Mouse (Mus musculus) midbrain, embryonic 11.5 days (tissue): Measurements from ENCODE around the gene Wdr81. TPM values are rescaled to one million over a fixed set of nuclear protein-coding genes. Genes with fewer than 3 reads are reported as not detected.
A peak's percentile ranks its signal among the peaks of the same experiment; 100 is the strongest.

ENCODE experiments used
- ATAC-seq: fragments of 200-750 bp; cut with Nextera tagmentation; 2 replicates; pipeline ENCODE4 v1.8.0; 2017; ENCODE audit warnings: moderate TSS enrichment, moderate library complexity; ENCODE audit not compliant: low FRiP score
- DNase-seq: peaks from one replicate; pipeline ENCODE4 v3.0.0; 2015; ENCODE audit warnings: low spot score; ENCODE audit errors: missing footprints
- H3K27ac ChIP-seq: fragments of 300-500 bp; sonication (generic); 2 replicates; pipeline ENCODE4 v1.5.1; 2014; ENCODE audit warnings: low read depth, low read length
- H3K27me3 ChIP-seq: fragments of 300-500 bp; sonication (generic); 2 replicates; pipeline ENCODE4 v1.6.1; 2014; ENCODE audit warnings: mild to moderate bottlenecking, low read length, moderate library complexity, mixed read lengths; ENCODE audit not compliant: control insufficient read depth, insufficient read depth
- H3K36me3 ChIP-seq: fragments of 300-500 bp; sonication (generic); 2 replicates; pipeline ENCODE4 v1.6.1; 2014; ENCODE audit warnings: mild to moderate bottlenecking, low read length, moderate library complexity, mixed read lengths; ENCODE audit not compliant: control insufficient read depth, insufficient read depth
- H3K4me1 ChIP-seq: fragments of 300-500 bp; sonication (generic); 2 replicates; pipeline ENCODE4 v1.6.1; 2014; ENCODE audit warnings: low read length; ENCODE audit not compliant: control insufficient read depth, insufficient read depth
- H3K4me2 ChIP-seq: fragments of 300-500 bp; sonication (generic); 2 replicates; pipeline ENCODE4 v1.6.1; 2014; ENCODE audit warnings: mild to moderate bottlenecking, moderate library complexity
- H3K4me3 ChIP-seq: fragments of 300-500 bp; sonication (generic); 2 replicates; pipeline ENCODE4 v1.5.1; 2014; ENCODE audit warnings: low read depth, low read length
- H3K9ac ChIP-seq: fragments of 300-500 bp; sonication (generic); 2 replicates; pipeline ENCODE4 v1.6.1; 2014; ENCODE audit warnings: low read length
- H3K9me3 ChIP-seq: fragments of 300-500 bp; sonication (generic); 2 replicates; pipeline ENCODE4 v1.6.1; 2016; ENCODE audit warnings: low read length; ENCODE audit not compliant: control insufficient read depth
- WGBS: fragments of 180-500 bp; shearing (Covaris S2); extraction: QIAGEN DNeasy Blood & Tissue Kit; methylation state at CpG from one replicate; pipeline ENCODE4 v1.1.7; 2014; 5-methylcytosine and 5-hydroxymethylcytosine counted together
- microRNA counts: library from miRNA; unstranded; fragments of <30 nt; microRNA quantifications from one replicate; lab custom pipeline; 2015
- microRNA-seq: library from miRNA; unstranded; fragments of <30 nt; microRNA quantifications from one replicate; pipeline ENCODE4, GENCODE M21; 2017
- polyA plus RNA-seq: library from polyadenylated mRNA; unstranded; fragments of >200 nt; fragmentation: Nextera tagmentation; extraction: Ambion mirVana; gene quantifications from 2 replicates; pipeline ENCODE4 v1.2.1, GENCODE M21; 2014

Wdr81 gene
- polyA plus RNA-seq, 1 experiment from 2014 or later: 3.9 TPM

GRCm38 (mm10) chr11:75400099-75400498 lies 54.4 kb downstream of the Wdr81 start:
- 57% methylated on average over 9 of the region's 9 CpGs for WGBS
- H3K9me3 ChIP-seq: no peaks in the 10 kb centered on the region
- no peaks in the 10 kb centered on the region for H3K36me3 ChIP-seq
- H3K27ac ChIP-seq: no peak overlapping the region
- H3K27me3 ChIP-seq: no peaks in the 10 kb centered on the region
- no peaks in the 10 kb centered on the region for H3K4me1 ChIP-seq
- no peak overlapping the region for H3K4me3 ChIP-seq
- DNase-seq (peak; percentile 56), ATAC-seq (no peak)
- no peak overlapping the region for H3K4me2 ChIP-seq
- H3K9ac ChIP-seq: no peak overlapping the region

- H3K36me3 ChIP-seq: no peaks in the 10 kb centered on the region
- no peak for ATAC-seq
- no peak overlapping the region for H3K9ac ChIP-seq
These were observed 55.1 kb downstream of the Wdr81 start for GRCm38 (mm10) chr11:75399411-75399841.

GRCm38 (mm10) chr11:75397452-75397851 lies 57.1 kb downstream of the Wdr81 start:
- Histone ChIP-seq H3K4me2 (no peak overlapping the region), H3K36me3 (no peaks in the 10 kb centered on the region), H3K27me3 (no peaks in the 10 kb centered on the region), H3K27ac (no peak overlapping the region), H3K4me3 (no peak overlapping the region), H3K9ac (no peak overlapping the region), H3K4me1 (no peaks in the 10 kb centered on the region), H3K9me3 (no peaks in the 10 kb centered on the region)
- no peak for DNase-seq
- WGBS: 93% methylated on average over 7 of the region's 7 CpGs
- ATAC-seq: no peak

More at GRCm38 (mm10) chr11:75399411-75399841, 55.1 kb downstream of the Wdr81 start:
- Histone ChIP-seq H3K4me3 (no peak overlapping the region), H3K27me3 (no peaks in the 10 kb centered on the region), H3K27ac (no peak overlapping the region), H3K4me1 (no peaks in the 10 kb centered on the region), H3K9me3 (no peaks in the 10 kb centered on the region), H3K4me2 (no peak overlapping the region)
- DNase-seq: no peak
- WGBS: 88% methylated on average over 11 of the region's 11 CpGs

GRCm38 (mm10) chr11:75395611-75396010 lies 58.9 kb downstream of the Wdr81 start:
- H3K4me1 ChIP-seq: no peaks in the 10 kb centered on the region
- no peaks in the 10 kb centered on the region for H3K27me3 ChIP-seq
- ATAC-seq (no peak), DNase-seq (no peak)
- H3K36me3 ChIP-seq: no peaks in the 10 kb centered on the region
- no peak overlapping the region for H3K27ac ChIP-seq
- no peak overlapping the region for H3K4me3 ChIP-seq
- no peaks in the 10 kb centered on the region for H3K9me3 ChIP-seq
- WGBS: 94% methylated on average over 1 of the region's 1 CpGs
- H3K4me2 ChIP-seq: no peak overlapping the region
- H3K9ac ChIP-seq: no peak overlapping the region

MicroRNAs within 50 kb of the gene (microRNA counts, 519-probe panel; counts per million panel counts)
- 5,703 counts per million, percentile 76 among the panel's probes with 10 or more counts for microRNA mmu-miR-22 (lab: Ali Mortazavi, UCI)

Small RNA genes lying within 50 kb of the gene (microRNA-seq; reads per million reads assigned to microRNA genes)
- 6,729 reads per million, percentile 93 among the genes with 10 or more reads in this experiment for gene Mir22

Other genes starting within 250 kb of the Wdr81 start
- 124 and 126 TPM in 2 replicates for gene Rpa1, start 106.4 kb downstream of the Wdr81 start, polyA plus RNA-seq
- gene Smyd4, start 106.3 kb downstream of the Wdr81 start, polyA plus RNA-seq: 11.6 and 13.1 TPM in 2 replicates
- 56.2 and 58.2 TPM in 2 replicates for gene Serpinf1, start 32.0 kb downstream of the Wdr81 start, polyA plus RNA-seq
- gene Serpinf2, start 15.1 kb downstream of the Wdr81 start, polyA plus RNA-seq: not detected in 2 replicates
- 7.6 and 8.9 TPM in 2 replicates for gene Tlcd2, start 7.0 kb upstream of the Wdr81 start, polyA plus RNA-seq
- 94.9 and 100.0 TPM in 2 replicates for gene Prpf8, start 32.1 kb upstream of the Wdr81 start, polyA plus RNA-seq
- gene Rilp, start 55.4 kb upstream of the Wdr81 start, polyA plus RNA-seq: 0.53 and 0.72 TPM in 2 replicates
- 2.9 and 3.4 TPM in 2 replicates for gene Scarf1, start 58.8 kb upstream of the Wdr81 start, polyA plus RNA-seq
- 3.3 and 3.7 TPM in 2 replicates for gene Slc43a2, start 77.0 kb upstream of the Wdr81 start, polyA plus RNA-seq
- gene Pitpna, start 133.4 kb upstream of the Wdr81 start, polyA plus RNA-seq: 87.9 and 90.7 TPM in 2 replicates
- 23.7 and 25.6 TPM in 2 replicates for gene Inpp5k, start 176.3 kb upstream of the Wdr81 start, polyA plus RNA-seq
- 9.8 and 10.2 TPM in 2 replicates for gene Myo1c, start 195.8 kb upstream of the Wdr81 start, polyA plus RNA-seq
- gene Crk, start 224.5 kb upstream of the Wdr81 start, polyA plus RNA-seq: 128 and 130 TPM in 2 replicates